Mouse (Mus musculus) MEL (cell line): ENCODE data around the gene Fryl.

Source experiments
- CHD2 ChIP-seq: IDR thresholded peaks from 2 replicates; pipeline ENCODE4 v1.6.1; 2011; ENCODE audit warnings: low read length, improper control_type of control experiment
- CTCF ChIP-seq, 3 experiments: IDR thresholded peaks in 2 of 3; conservative IDR thresholded peaks in 1 of 3; 2 replicates each; pipeline ENCODE4 v1.5.1; 2011 to 2012; ENCODE audit warnings: low read length in 3 of 3, low read depth in 2 of 3, mild to moderate bottlenecking in 2 of 3, improper control_type of control experiment in 1 of 3, inconsistent platforms in 1 of 3, mixed read lengths in 1 of 3, moderate library complexity in 1 of 3; ENCODE audit not compliant: control insufficient read depth in 1 of 3, insufficient read depth in 1 of 3, poor library complexity in 1 of 3, severe bottlenecking in 1 of 3
- E2F4 ChIP-seq: IDR thresholded peaks from 2 replicates; pipeline ENCODE4 v1.6.1; 2011; ENCODE audit warnings: low read depth, low read length, improper control_type of control experiment, borderline replicate concordance
- ELF1 ChIP-seq: IDR thresholded peaks from 2 replicates; pipeline ENCODE4 v1.6.1; 2014; ENCODE audit warnings: low read depth, mild to moderate bottlenecking, inconsistent platforms, low read length, improper control_type of control experiment, moderate library complexity
- ETS1 ChIP-seq: IDR thresholded peaks from 2 replicates; pipeline ENCODE4 v1.6.1; 2012; ENCODE audit warnings: low read depth, mild to moderate bottlenecking, inconsistent platforms, low read length, improper control_type of control experiment, moderate library complexity
- MAFK ChIP-seq: IDR thresholded peaks from 2 replicates; pipeline ENCODE4 v1.6.1; 2011; ENCODE audit warnings: low read depth, mild to moderate bottlenecking, low read length, improper control_type of control experiment, borderline replicate concordance
- POLR2A ChIP-seq, 2 experiments: IDR thresholded peaks; 2 replicates each; pipeline ENCODE4 v1.6.1; 2011 to 2012; ENCODE audit warnings: low read length in 2 of 2, mild to moderate bottlenecking in 2 of 2, control low read depth in 1 of 2, improper control_type of control experiment in 1 of 2, low read depth in 1 of 2, moderate library complexity in 1 of 2; ENCODE audit not compliant: control insufficient read depth in 1 of 2, insufficient read depth in 1 of 2, poor library complexity in 1 of 2
- POLR2AphosphoS2 ChIP-seq: IDR thresholded peaks from 2 replicates; pipeline ENCODE4 v1.6.1; 2011; ENCODE audit warnings: low read length, improper control_type of control experiment
- SMC3 ChIP-seq: IDR thresholded peaks from 2 replicates; pipeline ENCODE4 v1.6.1; 2011; ENCODE audit warnings: low read depth, low read length, improper control_type of control experiment
- UBTF ChIP-seq: IDR thresholded peaks from 2 replicates; pipeline ENCODE4 v1.6.1; 2012; ENCODE audit warnings: low read depth, mild to moderate bottlenecking, inconsistent platforms, low read length, improper control_type of control experiment, moderate library complexity, borderline replicate concordance; ENCODE audit not compliant: insufficient read depth
- USF1 ChIP-seq: IDR thresholded peaks from 2 replicates; pipeline ENCODE4 v1.6.1; 2014; ENCODE audit warnings: low read depth, mild to moderate bottlenecking, inconsistent platforms, low read length, improper control_type of control experiment, moderate library complexity
- USF2 ChIP-seq, 2 experiments: IDR thresholded peaks; 2 replicates each; pipeline ENCODE4 v1.6.1; 2011 to 2012; ENCODE audit warnings: improper control_type of control experiment in 2 of 2, low read length in 2 of 2, borderline replicate concordance in 1 of 2, inconsistent platforms in 1 of 2, low read depth in 1 of 2, mild to moderate bottlenecking in 1 of 2; ENCODE audit not compliant: insufficient read depth in 1 of 2
- ZC3H11A ChIP-seq: IDR thresholded peaks from 2 replicates; pipeline ENCODE4 v1.6.1; 2012; ENCODE audit warnings: low read depth, mild to moderate bottlenecking, inconsistent platforms, low read length, improper control_type of control experiment

DNA sequence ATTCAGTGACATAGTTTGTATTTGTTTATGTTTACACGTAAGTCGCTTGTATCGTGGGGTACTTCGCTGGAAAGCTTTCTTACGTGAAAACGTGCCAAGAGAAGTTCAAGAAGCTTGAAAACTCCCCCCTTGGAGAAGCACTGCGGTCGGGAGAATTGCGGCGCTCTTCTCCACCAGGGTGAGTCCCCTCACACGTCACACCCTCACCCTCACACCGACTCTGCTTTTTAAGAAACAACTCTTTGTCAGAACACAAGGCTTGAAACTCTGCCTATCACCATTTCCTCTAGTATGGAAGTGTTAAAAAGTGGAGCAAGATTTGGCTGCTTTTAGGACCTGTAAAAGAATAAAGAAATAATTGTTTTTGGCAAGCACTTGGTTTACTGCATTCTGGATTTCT, 48.1 kb upstream of the Fryl start:
- TF ChIP-seq POLR2A (IDR thresholded peaks at IDR 0.05; ENCODE audit: control insufficient read depth in 1 of 2, insufficient read depth in 1 of 2, low read depth in 1 of 2, low read length in 2 of 2, poor library complexity in 1 of 2) = 0 out of 4 replicates have a peak, but pooled peaks of 1 of the 2 experiments have one; percentile 15
- TF ChIP-seq CTCF (IDR thresholded peaks at IDR 0.05 in 2 of 3, conservative IDR thresholded peaks at IDR 0.05 in 1 of 3; ENCODE audit: control insufficient read depth in 1 of 3, insufficient read depth in 1 of 3, low read depth in 2 of 3, low read length in 3 of 3, poor library complexity in 1 of 3, severe bottlenecking in 1 of 3) = no peak
- no peak for TF ChIP-seq ETS1
- no peak for TF ChIP-seq USF1
- no peak for TF ChIP-seq ELF1
- no peak for TF ChIP-seq MAFK
- TF ChIP-seq ZC3H11A = no peak
- no peak for TF ChIP-seq USF2 (IDR thresholded peaks at IDR 0.05; ENCODE audit: borderline replicate concordance in 1 of 2, insufficient read depth in 1 of 2, low read depth in 1 of 2, low read length in 2 of 2)
- TF ChIP-seq UBTF = no peak
- TF ChIP-seq CHD2 = no peak
- no peak for TF ChIP-seq SMC3
- TF ChIP-seq E2F4 = no peak
- TF ChIP-seq POLR2AphosphoS2 = no peak
